Mouse (Mus musculus) CH12.LX (cell line): Measurements from ENCODE around the gene Fcor.

Experiments used
- CTCF ChIP-seq, 2 experiments: IDR thresholded peaks in 1 of 2; conservative IDR thresholded peaks in 1 of 2; 2 replicates each; pipeline ENCODE4 v1.5.1; 2011 to 2012; ENCODE audit warnings: low read depth in 2 of 2, low read length in 2 of 2, improper control_type of control experiment in 1 of 2, inconsistent platforms in 1 of 2, mild to moderate bottlenecking in 1 of 2, moderate library complexity in 1 of 2
- EP300 ChIP-seq: IDR thresholded peaks from 2 replicates; pipeline ENCODE4 v1.6.1; 2011; ENCODE audit warnings: low read length, improper control_type of control experiment
- GABPA ChIP-seq: IDR thresholded peaks from 2 replicates; pipeline ENCODE4 v1.6.1; 2012; ENCODE audit warnings: low read depth, low read length, improper control_type of control experiment, inconsistent platforms; ENCODE audit not compliant: insufficient replicate concordance
- POLR2A ChIP-seq: IDR thresholded peaks from 2 replicates; pipeline ENCODE4 v1.6.1; 2011; ENCODE audit warnings: low read depth, mild to moderate bottlenecking, improper control_type of control experiment, low read length
- SIN3A ChIP-seq: IDR thresholded peaks from 2 replicates; pipeline ENCODE4 v1.6.1; 2012; ENCODE audit warnings: low read length, improper control_type of control experiment, inconsistent platforms
- ZMIZ1 ChIP-seq: IDR thresholded peaks from 2 replicates; pipeline ENCODE4 v1.6.1; 2012; ENCODE audit warnings: low read depth, mild to moderate bottlenecking, inconsistent platforms, low read length, improper control_type of control experiment

DNA sequence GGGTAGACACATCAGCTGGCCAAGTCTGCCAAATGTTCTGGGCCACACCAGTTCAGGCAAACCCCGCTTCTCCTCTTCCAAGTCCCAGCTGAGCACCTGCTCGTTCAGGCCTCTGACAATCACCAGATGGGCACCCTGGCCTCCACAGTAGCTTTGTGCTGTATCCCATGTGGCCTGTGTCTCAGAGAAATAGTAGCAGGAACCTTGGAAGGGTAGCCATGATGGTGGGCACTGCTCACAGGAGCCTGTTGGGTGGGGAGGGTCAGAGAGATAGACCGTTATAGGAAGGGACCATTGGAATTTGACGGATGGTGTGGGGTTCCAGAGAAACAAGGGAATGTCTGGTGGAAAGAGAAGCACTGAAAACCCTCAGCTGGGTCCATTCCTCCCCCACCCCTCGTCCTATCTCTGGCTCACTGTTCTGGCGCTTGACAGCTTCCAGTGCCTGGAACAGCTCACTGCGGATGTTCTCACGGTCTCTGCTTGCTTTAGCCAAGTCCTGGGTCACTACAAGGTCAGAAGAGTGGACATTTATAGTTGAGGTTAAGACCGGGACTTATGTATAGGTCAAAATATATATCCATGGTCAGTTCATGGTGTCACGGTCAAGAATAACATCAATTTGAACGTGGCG, 45.3 kb upstream of the Fcor start:
- TF ChIP-seq EP300 (no peak), ZMIZ1 (no peak), CTCF (conservative IDR thresholded peaks at IDR 0.05 in 1 of 2, IDR thresholded peaks at IDR 0.05 in 1 of 2; ENCODE audit: low read depth in 2 of 2, low read length in 2 of 2) (no peak), SIN3A (no peak), POLR2A (no peak), GABPA (no peak)
